Mouse (Mus musculus) macrophage (primary cell): ENCODE results near the gene St3gal2. TPM values are rescaled to one million over a fixed set of nuclear protein-coding genes. Genes with fewer than 3 reads are reported as not detected.
"Not testable (repeated sequence)": the region's sequence is repeated elsewhere in the genome, so short reads cannot be mapped to it uniquely, and the experiment has no call there.

Experiments
- H3K27ac ChIP-seq: fragments of 350-480 bp; formaldehyde crosslinking; 2 replicates; pipeline ENCODE4 v1.9.0; 2021
- H3K36me3 ChIP-seq: fragments of 350-480 bp; formaldehyde crosslinking; 2 replicates; pipeline ENCODE4 v1.9.0; 2021; ENCODE audit errors: inconsistent target
- H3K4me3 ChIP-seq: fragments of 350-480 bp; formaldehyde crosslinking; 2 replicates; pipeline ENCODE4 v1.9.0; 2021; ENCODE audit errors: inconsistent target
- H3K79me2 ChIP-seq: fragments of 350-480 bp; formaldehyde crosslinking; 2 replicates; pipeline ENCODE4 v1.9.0; 2021; ENCODE audit errors: inconsistent target
- WGBS: methylation state at CpG from one replicate; pipeline ENCODE4 v1.1.7; 2026; ENCODE audit warnings: inconsistent platforms; ENCODE audit not compliant: missing documents; 5-methylcytosine and 5-hydroxymethylcytosine counted together
- polyA plus RNA-seq: library from polyadenylated mRNA; stranded (reverse); fragments of 250-400 nt; gene quantifications from 3 replicates; pipeline ENCODE4 v1.2.4, GENCODE M21; 2018; ENCODE audit warnings: inconsistent platforms

St3gal2 gene
- polyA plus RNA-seq, 1 experiment from 2014 or later: 11.1 TPM

DNA sequence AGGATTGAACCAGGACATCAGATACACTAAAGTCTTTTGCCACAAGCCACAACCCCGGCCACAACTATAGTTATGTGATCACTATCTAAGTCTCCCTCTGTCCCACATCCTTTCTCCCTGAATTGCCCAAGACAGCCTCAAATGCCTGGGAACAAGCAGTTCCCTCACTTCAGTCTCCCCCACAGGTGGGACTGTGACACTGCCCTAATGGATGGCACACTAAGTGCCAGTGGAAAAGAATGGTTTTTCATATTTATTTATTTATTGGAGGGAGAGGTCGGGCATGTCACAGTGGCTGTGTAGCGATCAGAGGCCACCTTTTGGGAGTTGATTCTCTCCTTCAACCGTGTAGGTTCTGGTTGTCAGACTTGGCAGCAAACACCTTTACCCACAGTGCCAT lies 26.0 kb downstream of the St3gal2 start:
- no peaks in the 10 kb centered on the region for H3K79me2 ChIP-seq
- no peaks in the 10 kb centered on the region for H3K36me3 ChIP-seq
- H3K27ac ChIP-seq: no peak overlapping the region
- no peak overlapping the region for H3K4me3 ChIP-seq
- 71% methylated on average over 4 of the region's 4 CpGs for WGBS

DNA sequence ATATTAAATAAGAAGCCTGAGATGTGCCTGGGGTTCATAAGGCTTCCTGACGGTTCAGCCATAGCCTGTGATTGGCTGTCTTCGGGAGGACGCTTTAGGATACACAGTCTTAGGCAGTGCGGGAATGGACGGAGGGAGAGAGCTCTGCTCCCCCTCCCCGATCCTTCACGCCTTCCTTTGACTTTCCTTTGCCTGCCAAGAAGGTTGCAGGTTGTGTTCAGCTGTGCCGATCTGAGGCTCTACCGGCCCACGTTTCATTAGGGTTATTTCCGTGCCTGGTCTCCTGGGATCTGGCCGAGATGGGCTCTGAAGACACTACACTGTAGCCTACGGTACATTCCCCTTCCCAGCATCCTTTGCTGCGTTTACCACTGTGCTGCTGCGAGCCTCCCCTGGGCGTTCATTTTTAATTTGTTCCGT lies 30.4 kb downstream of the St3gal2 start:
- Histone ChIP-seq H3K27ac (no peak overlapping the region), H3K79me2 (no peaks in the 10 kb centered on the region), H3K36me3 (no peaks in the 10 kb centered on the region), H3K4me3 (no peak overlapping the region)
- WGBS: 59% methylated on average over 17 of the region's 17 CpGs

DNA sequence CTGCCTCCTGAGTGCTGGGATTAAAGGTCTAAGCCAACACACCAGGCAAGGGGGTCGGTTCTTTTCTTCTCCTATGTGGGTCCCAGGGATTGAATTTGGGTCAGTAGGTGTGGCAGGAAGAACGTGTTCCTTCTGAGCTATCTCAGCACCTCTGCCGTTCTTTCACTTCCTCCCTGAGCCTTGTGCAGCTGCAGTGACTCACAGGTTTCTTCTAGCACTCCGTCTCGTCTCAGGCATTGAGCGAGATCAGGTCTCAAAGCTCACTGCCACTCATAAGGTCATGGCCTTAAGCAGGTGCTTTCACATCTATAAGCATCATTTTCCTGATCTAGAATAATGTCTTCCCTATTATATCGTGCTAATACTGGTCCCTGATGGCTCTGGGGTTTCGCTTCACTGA lies 35.1 kb downstream of the St3gal2 start:
- no peaks in the 10 kb centered on the region for H3K79me2 ChIP-seq
- H3K4me3 ChIP-seq: no peak overlapping the region
- no peak overlapping the region for H3K27ac ChIP-seq
- no peaks in the 10 kb centered on the region; the same call in 1 of the 2 replicates for H3K36me3 ChIP-seq
- 28% methylated on average over 8 of the region's 8 CpGs for WGBS

DNA sequence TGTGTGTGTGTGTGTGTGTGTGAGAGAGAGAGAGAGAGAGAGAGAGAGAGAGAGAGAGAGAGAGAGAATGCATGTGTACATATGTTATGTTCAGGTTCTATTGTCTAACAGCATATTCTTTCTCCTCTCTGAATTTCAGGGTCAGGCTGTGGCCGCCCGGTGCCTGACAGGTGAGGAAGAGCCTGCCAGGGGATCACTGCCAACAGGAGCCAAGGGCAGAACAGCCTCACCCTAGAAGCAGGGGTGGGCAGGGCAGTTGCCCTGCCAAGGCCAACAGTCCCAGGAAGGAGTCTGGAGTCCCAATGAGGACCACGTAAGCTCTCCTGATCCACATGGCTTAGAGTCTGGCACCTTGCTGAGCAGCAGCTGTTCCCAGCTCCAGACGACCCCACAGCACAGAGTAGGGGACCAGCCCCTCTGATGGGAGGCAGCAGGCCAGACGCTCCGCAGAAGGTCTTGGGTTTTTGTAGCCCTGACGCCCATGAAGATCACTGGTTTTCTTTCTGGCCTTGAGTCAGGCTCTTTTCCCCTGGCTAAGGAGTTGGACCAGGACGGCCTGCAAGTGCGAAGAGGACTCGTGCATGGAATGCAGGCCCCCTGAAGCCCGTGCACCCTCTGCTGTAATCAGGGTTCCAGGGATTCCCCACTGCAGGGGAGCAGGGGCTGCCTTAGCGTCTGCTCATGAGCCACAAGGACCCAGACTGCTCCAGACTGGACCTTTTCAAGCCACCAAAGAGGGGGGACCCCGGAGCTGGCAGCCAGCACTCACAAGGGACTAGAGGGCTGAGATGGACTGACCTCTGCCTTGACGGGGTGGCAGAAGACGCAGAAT lies 37.1 kb downstream of the St3gal2 start:
- Histone ChIP-seq H3K36me3 (no peaks in the 10 kb centered on the region; the same call in 1 of the 2 replicates), H3K27ac (no peak overlapping the region), H3K79me2 (no peaks in the 10 kb centered on the region), H3K4me3 (no peak overlapping the region)
- WGBS: 96% methylated on average over 15 of the region's 15 CpGs

DNA sequence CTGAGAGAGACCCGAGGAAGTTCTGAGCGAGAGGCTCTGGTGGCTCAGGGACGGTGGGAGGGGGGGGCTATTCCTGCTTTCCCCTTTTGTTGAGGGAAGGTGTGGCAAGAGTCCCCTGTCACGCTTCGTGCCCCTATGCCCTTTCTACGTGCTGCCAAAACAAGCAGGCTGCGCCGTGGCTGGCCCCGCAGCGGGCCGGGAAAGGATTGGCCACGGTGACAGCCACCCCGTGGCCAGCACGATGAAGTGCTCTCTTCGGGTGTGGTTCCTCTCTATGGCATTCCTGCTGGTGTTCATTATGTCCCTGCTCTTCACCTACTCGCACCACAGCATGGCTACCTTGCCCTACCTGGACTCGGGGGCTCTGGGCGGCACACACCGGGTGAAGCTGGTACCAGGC lies 37.7 kb downstream of the St3gal2 start:
- Histone ChIP-seq H3K36me3 (no peaks in the 10 kb centered on the region; the same call in 1 of the 2 replicates), H3K79me2 (no peaks in the 10 kb centered on the region), H3K4me3 (no peak overlapping the region), H3K27ac (no peak overlapping the region)
- WGBS: 93% methylated on average over 19 of the region's 19 CpGs

DNA sequence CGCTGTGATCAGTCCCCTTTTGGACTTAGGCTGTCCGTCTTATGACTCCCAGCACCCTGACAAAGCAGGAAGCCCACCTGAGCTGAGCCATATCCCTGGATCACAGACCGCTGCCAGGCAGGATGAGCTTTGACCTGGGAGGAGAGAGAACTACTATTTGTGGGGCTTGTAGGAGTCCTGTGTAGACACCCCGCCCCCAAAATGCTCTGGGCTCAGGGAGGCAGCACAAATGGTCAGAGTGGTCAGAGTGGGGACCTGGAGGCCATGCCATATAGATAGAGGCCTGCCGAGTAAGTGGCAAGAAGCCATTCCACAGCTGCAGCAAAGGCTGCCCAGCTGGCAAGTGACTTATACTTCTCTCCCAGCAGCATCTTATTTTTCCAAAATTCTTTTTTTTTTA lies 38.4 kb downstream of the St3gal2 start:
- 98% methylated on average over 5 of the region's 5 CpGs for WGBS
- no peaks in the 10 kb centered on the region for H3K79me2 ChIP-seq
- H3K36me3 ChIP-seq: no peaks in the 10 kb centered on the region; the same call in 1 of the 2 replicates
- no peak overlapping the region for H3K27ac ChIP-seq
- H3K4me3 ChIP-seq: no peak overlapping the region

DNA sequence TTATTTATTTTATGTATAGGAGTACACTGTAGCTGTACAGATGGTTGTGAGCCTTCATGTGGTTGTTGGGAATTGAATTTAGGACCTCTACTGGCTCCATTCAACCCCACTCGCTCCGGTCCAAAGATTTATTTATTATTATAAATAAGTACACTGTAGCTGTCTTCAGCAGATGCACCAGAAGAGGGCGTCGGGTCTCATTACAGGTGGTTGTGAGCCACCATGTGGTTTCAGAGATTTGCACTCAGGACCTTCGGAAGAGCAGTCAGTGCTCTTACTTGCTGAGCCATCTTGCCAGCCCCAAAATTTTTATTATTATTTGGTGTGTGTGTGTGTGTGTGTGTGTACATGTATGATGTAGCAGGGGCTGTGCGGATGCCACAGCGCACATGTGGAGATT lies 38.8 kb downstream of the St3gal2 start:
- not testable (repeated sequence) for H3K27ac ChIP-seq, H3K79me2 ChIP-seq, H3K4me3 ChIP-seq, H3K36me3 ChIP-seq
- 91% methylated on average over 6 of the region's 7 CpGs for WGBS

DNA sequence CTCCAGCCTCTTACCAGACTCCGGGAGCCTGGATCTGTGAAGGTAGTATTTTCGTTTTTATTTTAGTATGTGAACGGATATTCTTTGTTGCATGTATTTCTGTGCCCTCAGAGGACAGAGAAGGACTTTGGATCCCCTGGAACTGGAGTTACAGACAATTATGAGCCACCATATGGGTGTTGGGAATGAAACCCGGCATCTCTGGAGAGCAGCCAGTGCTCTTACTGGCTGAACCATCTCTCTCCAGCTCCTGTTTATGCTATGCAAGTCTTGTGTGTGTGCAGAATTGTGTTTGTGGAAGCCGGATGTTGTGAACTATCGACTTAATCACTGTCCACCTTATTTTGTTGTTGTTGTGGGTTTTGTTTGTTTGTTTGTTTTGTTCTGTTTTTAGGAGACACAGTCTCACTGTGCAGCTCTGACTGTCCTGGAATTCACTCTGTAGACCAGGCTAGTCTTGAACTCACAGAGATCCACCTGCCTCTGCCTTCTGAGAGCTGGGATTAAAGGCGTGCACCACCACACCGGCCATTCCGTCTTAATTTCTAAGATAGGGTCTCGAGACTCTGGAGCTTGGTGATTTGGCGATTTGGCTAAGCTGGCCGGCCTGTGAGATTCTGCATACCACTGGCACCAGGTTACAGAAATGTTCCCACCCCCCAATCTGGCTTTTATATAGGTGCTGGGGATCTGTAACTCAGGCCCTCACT lies 39.5 kb downstream of the St3gal2 start:
- Histone ChIP-seq H3K27ac (no peak overlapping the region), H3K36me3 (no peaks in the 10 kb centered on the region; the same call in 1 of the 2 replicates), H3K4me3 (no peak overlapping the region), H3K79me2 (no peaks in the 10 kb centered on the region)
- 96% methylated on average over 12 of the region's 12 CpGs for WGBS

DNA sequence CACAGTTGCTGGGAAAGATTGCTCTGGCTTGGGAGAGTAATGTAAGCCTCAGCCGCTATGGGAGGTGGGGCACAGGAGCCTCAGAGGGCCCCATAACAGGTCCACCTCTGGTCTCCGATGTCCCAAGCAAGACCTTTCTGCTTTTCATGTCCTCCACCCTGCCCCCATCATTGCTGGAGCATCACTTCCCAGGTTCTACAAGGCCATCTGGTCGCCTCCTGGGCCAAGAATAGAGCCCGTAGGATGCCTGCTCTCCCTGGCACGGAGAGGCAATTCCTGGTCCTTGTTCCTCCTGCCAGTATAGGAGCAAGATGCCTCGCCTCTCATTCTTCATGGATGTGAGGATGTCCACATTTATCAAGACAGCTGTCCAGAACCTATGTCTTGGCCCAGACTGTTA lies 40.2 kb downstream of the St3gal2 start:
- Histone ChIP-seq H3K79me2 (no peaks in the 10 kb centered on the region), H3K27ac (no peak overlapping the region), H3K4me3 (no peak overlapping the region), H3K36me3 (no peaks in the 10 kb centered on the region; the same call in 1 of the 2 replicates)
- WGBS: 90% methylated on average over 6 of the region's 6 CpGs

DNA sequence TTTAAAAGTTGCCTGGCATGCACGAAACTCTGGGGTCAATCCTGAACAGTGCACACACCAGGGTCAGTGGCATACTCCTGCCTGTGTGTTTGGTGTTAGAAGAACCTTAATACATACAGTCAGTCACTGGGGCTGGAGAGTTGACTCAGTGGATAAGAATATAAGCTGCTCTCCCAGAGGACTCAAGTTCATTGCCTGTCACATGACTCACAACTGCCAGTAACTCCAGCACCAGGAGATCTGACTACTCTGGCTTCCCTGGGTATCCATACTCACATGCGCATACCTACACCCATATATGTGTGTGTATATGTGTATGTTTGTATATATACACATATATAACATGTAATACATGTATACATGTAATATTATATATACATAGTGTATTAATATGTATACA lies 43.3 kb downstream of the St3gal2 start:
- WGBS: 100% methylated on average over 1 of the region's 2 CpGs
- Histone ChIP-seq H3K36me3 (no peaks in the 10 kb centered on the region), H3K4me3 (no peak overlapping the region), H3K27ac (no peak overlapping the region), H3K79me2 (no peaks in the 10 kb centered on the region)

DNA sequence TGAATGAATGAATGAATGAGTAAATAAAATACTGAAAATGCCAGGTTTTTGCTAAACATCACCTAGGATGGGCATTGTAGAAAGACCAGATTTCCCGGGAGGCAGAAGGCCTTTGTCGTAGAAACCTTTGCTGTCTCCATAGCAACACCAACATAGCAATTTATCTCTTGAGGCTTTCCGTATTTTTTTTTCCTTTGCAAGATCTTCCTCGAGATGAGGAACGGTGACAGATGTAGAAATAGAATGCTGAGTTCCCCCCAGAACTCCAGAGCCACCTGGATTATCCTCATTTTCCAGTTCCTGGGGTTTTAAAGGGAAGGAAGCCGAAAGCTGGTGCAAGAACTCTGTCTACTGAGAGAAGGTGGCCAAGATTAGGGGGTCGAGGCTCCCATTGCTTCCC lies 44.9 kb downstream of the St3gal2 start:
- no peaks in the 10 kb centered on the region for H3K79me2 ChIP-seq
- WGBS: 90% methylated on average over 7 of the region's 7 CpGs
- no peak overlapping the region for H3K4me3 ChIP-seq
- H3K36me3 ChIP-seq: no peaks in the 10 kb centered on the region
- H3K27ac ChIP-seq: no peak overlapping the region

DNA sequence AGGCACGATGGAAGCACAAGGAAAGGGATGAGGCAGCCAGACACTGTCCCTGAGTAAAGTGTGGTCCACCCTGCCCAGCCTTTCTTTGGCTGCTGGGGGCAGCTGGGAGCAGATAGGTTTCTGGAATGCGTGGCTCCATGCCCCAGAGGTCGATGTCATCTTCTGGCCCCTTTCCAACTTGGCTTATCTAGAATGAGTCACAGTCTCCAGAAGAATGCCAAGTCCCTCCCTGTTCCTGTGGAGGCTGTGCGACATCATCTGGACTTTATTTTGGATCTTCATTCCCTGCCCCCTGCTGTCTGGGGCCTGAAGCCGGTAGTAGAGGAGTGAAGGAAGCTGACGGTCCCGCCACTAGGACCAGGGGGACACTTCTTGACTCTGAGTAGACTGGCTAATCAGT lies 45.9 kb downstream of the St3gal2 start:
- no peak overlapping the region for H3K4me3 ChIP-seq
- WGBS: 80% methylated on average over 7 of the region's 7 CpGs
- H3K27ac ChIP-seq: no peak overlapping the region
- H3K79me2 ChIP-seq: no peaks in the 10 kb centered on the region
- H3K36me3 ChIP-seq: no peaks in the 10 kb centered on the region

DNA sequence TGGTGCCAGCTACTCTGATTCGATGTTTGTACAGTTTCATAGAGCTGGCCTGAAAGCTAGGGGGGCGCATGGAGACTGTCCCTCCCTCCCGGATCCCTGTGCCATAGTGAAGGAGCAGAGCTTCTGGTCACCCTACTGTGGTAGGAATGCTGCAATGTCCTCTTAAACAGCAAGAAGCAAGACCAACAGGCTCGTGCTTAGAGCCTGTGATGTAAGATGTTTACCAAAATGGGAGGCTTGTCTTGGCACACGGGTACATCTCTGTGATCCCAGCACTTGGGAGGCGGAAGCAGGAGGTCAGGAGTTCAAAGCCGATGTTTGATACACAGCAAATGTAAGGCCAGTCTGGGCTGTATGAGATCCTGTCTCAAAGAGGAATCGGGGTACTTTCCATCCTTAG lies 46.9 kb downstream of the St3gal2 start:
- H3K4me3 ChIP-seq: no peak overlapping the region
- H3K27ac ChIP-seq: no peak overlapping the region
- no peaks in the 10 kb centered on the region for H3K36me3 ChIP-seq
- H3K79me2 ChIP-seq: no peaks in the 10 kb centered on the region
- 91% methylated on average over 8 of the region's 8 CpGs for WGBS

DNA sequence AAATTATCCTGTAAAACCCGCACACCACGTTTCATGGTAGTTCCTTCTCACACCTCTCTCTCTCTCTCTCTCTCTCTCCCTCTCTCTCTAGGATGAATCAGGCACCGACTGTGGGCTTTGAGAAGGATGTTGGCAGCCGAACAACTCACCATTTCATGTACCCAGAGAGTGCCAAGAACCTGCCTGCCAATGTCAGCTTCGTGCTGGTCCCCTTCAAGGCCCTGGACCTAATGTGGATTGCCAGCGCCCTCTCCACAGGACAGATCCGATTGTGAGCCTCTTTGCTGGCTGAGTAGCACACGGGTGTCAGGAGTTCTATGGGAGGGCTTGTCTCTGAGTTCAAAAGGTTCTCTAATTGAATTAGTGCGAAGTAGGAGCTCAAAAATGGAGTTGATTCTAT lies 47.6 kb downstream of the St3gal2 start:
- 83% methylated on average over 8 of the region's 9 CpGs for WGBS
- Histone ChIP-seq H3K27ac (no peak overlapping the region), H3K79me2 (no peaks in the 10 kb centered on the region), H3K36me3 (no peaks in the 10 kb centered on the region), H3K4me3 (no peak overlapping the region)
